Mouse (Mus musculus): Measurements from ENCODE around the gene Apobec1.

DNA sequence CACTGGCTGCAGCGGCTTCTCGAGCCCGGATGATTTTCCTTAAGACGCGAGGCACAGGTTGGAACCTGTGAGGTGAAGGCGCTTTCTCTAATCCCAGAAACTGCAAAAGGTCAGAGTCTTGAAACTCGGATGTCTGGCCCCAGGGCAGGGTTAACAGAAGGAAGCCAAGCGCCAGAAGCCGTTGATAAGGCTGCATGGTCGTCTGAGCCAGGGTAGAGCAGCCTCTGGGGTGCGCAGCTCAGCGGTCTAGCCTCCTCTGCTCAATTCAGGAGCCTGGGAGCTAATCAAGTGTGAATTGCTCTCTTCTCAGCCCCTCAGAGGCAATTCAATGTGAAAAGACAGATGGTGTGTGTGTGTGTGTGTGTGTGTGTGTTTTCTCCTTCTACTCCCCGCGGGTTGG lies 7.5 kb upstream of the Apobec1 start, which contains the start of gene Gdf3:
- TF ChIP-seq CTCF (IDR thresholded peaks at IDR 0.05 in 2 of 3, conservative IDR thresholded peaks at IDR 0.05 in 1 of 3; ENCODE audit: control insufficient read depth in 1 of 3, insufficient read depth in 1 of 3, low read depth in 2 of 3, low read length in 3 of 3, poor library complexity in 1 of 3, severe bottlenecking in 1 of 3) = 0 out of 6 replicates have a peak, but pooled peaks of 1 of the 3 experiments have one; percentile 19
- TF ChIP-seq NELFE (IDR thresholded peaks at IDR 0.05; ENCODE audit: low read depth, low read length) = peak; percentile 2; the same call in 1 of the 2 replicates
- no peak for TF ChIP-seq USF1 (IDR thresholded peaks at IDR 0.05; ENCODE audit: low read depth, low read length)
- TF ChIP-seq ZNF384 (IDR thresholded peaks at IDR 0.05; ENCODE audit: low read depth, low read length) = no peak
- TF ChIP-seq POLR2A (IDR thresholded peaks at IDR 0.05; ENCODE audit: control insufficient read depth in 1 of 2, insufficient read depth in 1 of 2, low read depth in 1 of 2, low read length in 2 of 2, poor library complexity in 1 of 2) = peak; percentile 34 to 56; a peak in 1 of 4 replicates
- TF ChIP-seq CHD2 (IDR thresholded peaks at IDR 0.05; ENCODE audit: low read length) = no peak
- peak in 1 of 2 experiments; percentile 56; a peak in 1 of 4 replicates for TF ChIP-seq EP300 (IDR thresholded peaks at IDR 0.05; ENCODE audit: low read depth in 1 of 2, low read length in 2 of 2)
- no peak for TF ChIP-seq MAFK (IDR thresholded peaks at IDR 0.05; ENCODE audit: borderline replicate concordance, low read depth, low read length)
- no peak for TF ChIP-seq HCFC1 (IDR thresholded peaks at IDR 0.05; ENCODE audit: low read depth, low read length)
- TF ChIP-seq MEF2A (IDR thresholded peaks at IDR 0.05; ENCODE audit: extremely low read depth, insufficient replicate concordance, low read depth, low read length, poor library complexity, severe bottlenecking) = no peak
- peak; percentile 40; the same call in 1 of the 2 replicates for TF ChIP-seq NRF1 (IDR thresholded peaks at IDR 0.05; ENCODE audit: insufficient read depth, low read depth, low read length, poor library complexity, severe bottlenecking)

Data from MEL (cell line).